Mouse (Mus musculus) activated CD4-positive, CD25-positive, alpha-beta regulatory T cell, adult 9 weeks (primary cell): ENCODE data around the gene Olfr1022. TPM values are rescaled to one million over a fixed set of nuclear protein-coding genes. Genes with fewer than 3 reads are reported as not detected.

Experiments
- polyA plus RNA-seq: library from polyadenylated mRNA; unstranded; fragments of 100-300 nt; shearing (Covaris generic); gene quantifications from one replicate; pipeline ENCODE4 v1.2.1, GENCODE M21; 2017

Olfr1022 gene
- not detected for polyA plus RNA-seq

DNA sequence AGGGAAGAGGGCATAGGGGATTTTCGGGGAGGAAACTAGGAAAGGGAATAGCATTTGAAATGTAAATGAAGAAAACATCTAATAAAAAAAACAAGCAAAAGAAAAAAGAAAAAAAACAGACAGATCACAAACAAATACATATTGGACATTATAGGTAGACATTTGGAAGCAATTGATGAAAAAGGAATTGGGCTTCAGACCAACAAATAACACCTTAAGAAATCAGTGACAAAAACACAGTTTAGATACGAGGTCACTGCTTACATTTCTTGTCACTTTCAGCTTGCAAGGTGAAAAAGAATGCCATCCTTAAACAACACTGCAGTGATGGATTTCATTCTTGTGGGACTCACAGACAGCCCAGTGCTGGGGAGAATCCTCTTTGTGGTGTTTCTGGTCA is at the start of gene Olfr1022:
TSS of gene Olfr1022 (plus strand) at position 301 of the 400 bp plus-strand sequence.

DNA sequence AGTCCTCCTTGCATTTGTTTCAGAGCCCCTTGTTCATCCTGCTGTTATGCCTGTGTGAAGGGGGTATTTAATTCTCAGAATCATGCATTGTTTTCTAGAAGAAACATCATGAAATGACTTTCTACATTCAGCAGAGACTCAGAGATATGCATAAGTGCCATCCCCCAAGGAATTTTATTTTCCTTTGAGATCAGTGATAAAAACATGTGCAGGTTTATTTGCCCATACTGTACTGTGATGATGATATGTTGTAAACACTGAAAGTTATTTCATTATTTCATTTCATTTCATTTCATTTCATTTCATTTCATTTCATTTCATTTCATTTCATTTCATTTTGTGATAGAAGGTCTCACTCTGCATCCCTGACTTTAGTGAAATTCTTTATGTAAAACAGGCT is 23.0 kb upstream of the Olfr1022 start, which contains the start of gene Olfr1019:
TSS of gene Olfr1019 (minus strand) at position 101 of the 400 bp plus-strand sequence.

DNA sequence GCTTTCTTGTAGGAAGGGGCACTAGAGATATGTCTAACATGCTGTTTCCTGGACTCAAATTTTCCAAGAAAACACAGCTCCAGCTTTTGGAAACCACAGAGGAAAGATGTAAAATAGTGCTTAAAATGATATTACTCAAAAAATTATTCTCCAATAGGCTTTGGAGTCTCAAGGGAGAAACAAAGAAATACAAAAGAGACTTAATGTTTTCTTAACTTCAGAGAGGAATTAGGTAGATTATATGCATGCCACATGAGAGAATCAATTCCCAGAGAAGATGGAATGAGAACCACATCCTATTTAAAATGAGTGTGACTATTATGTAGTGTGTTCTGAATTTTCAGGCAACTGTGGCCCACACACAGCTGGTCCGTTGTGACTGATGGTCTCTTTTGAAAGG is 21.7 kb upstream of the Olfr1022 start, which contains the start of gene Olfr1020:
TSS of gene Olfr1020 (plus strand) at position 301 of the 400 bp plus-strand sequence.

DNA sequence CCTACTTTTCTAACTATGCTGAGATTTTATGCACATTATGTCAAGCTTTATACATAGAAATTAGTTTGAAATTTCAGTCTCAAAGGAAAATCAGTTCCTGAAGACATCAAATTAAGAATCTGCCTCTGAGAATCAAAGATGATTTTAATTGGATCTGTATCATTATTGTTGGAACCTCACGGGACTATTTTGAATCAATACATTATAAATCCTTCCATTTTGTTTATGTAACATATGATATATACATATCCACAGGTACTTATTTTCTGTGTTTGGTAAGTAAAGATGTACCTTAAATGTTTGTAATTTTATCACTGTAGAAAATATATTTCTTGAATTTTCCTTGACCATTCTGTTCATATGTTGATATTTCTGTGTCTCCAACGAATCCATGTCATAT is 16.9 kb downstream of the Olfr1022 start, which contains the start of gene Olfr1023:
TSS of gene Olfr1023 (plus strand) at position 301 of the 400 bp plus-strand sequence.

DNA sequence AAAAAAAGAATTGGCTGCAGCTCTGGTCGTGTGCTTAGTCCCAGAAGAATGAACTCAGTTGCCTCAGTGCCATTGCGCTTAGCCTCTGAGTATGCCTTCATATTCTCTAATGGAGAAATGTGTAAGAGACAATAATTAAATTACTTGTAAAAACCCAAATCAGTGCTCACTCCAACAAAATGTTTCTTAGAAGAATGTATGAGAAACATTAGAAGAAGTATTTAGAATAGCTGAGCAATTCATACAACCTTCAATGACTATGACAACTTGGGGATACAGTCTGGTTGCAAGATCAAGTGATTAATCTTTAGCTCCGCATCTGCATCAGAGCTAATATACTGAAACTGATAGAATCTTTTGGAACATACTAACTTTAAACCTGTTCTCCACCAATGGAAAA is 36.6 kb downstream of the Olfr1022 start, which contains the start of gene Olfr1024:
TSS of gene Olfr1024 (minus strand) at position 101 of the 400 bp plus-strand sequence.

DNA sequence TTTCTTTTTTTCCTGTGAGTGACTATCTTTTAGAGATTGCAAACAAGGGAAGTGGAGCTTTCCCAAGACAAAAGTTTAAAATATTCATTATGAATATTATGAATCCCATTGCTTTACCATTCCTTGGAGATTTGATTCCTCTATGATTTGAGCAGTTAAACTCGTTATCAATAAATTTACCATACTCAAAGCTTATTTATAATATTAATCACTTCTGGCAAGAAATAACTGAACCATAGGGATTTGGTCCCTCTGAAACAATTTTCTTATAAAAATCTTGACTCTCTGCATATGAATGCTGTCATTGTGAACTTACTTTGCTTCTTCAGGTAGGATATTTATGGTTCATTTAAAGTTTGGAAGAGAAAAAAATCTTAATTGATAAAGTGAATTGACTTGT is 46.5 kb downstream of the Olfr1022 start, which contains the start of gene Olfr1025-ps1:
TSS of gene Olfr1025-ps1 (plus strand) at position 301 of the 400 bp plus-strand sequence.

Other genes with a start within 250 kb of the Olfr1022 start
- gene Olfr1002, start 217.9 kb upstream of the Olfr1022 start, polyA plus RNA-seq = not detected
- gene Olfr154, start 204.1 kb upstream of the Olfr1022 start, polyA plus RNA-seq = not detected
- not detected for gene Olfr1006, start 189.8 kb upstream of the Olfr1022 start, polyA plus RNA-seq
- not detected for gene Olfr1008, start 179.2 kb upstream of the Olfr1022 start, polyA plus RNA-seq
- not detected for gene Olfr1009, start 153.2 kb upstream of the Olfr1022 start, polyA plus RNA-seq
- not detected for gene Olfr1012, start 105.8 kb upstream of the Olfr1022 start, polyA plus RNA-seq
- gene Olfr1013, start 101.5 kb upstream of the Olfr1022 start, polyA plus RNA-seq = not detected
- gene Olfr1014, start 95.9 kb upstream of the Olfr1022 start, polyA plus RNA-seq = not detected
- not detected for gene Olfr1015, start 86.6 kb upstream of the Olfr1022 start, polyA plus RNA-seq
- gene Olfr1016, start 66.0 kb upstream of the Olfr1022 start, polyA plus RNA-seq = not detected
- gene Olfr1018, start 50.1 kb upstream of the Olfr1022 start, polyA plus RNA-seq = not detected
- gene Olfr1019, start 23.1 kb upstream of the Olfr1022 start, polyA plus RNA-seq = not detected
- not detected for gene Olfr1020, start 21.6 kb upstream of the Olfr1022 start, polyA plus RNA-seq
- not detected for gene Olfr1023, start 17.0 kb downstream of the Olfr1022 start, polyA plus RNA-seq
- gene Olfr1024, start 36.5 kb downstream of the Olfr1022 start, polyA plus RNA-seq = not detected
- not detected for gene Olfr1025-ps1, start 46.6 kb downstream of the Olfr1022 start, polyA plus RNA-seq
- not detected for gene Olfr1026, start 53.0 kb downstream of the Olfr1022 start, polyA plus RNA-seq
- not detected for gene Olfr1028, start 81.8 kb downstream of the Olfr1022 start, polyA plus RNA-seq
- gene Olfr1029, start 105.3 kb downstream of the Olfr1022 start, polyA plus RNA-seq = not detected
- gene Olfr1030, start 110.7 kb downstream of the Olfr1022 start, polyA plus RNA-seq = not detected
- not detected for gene Olfr1031, start 121.7 kb downstream of the Olfr1022 start, polyA plus RNA-seq
- gene Olfr1032, start 136.9 kb downstream of the Olfr1022 start, polyA plus RNA-seq = not detected
- gene Olfr1033, start 152.0 kb downstream of the Olfr1022 start, polyA plus RNA-seq = not detected
- gene Olfr1034, start 177.3 kb downstream of the Olfr1022 start, polyA plus RNA-seq = not detected
- not detected for gene Olfr1036, start 205.4 kb downstream of the Olfr1022 start, polyA plus RNA-seq
- not detected for gene Olfr1037, start 218.8 kb downstream of the Olfr1022 start, polyA plus RNA-seq